Mouse (Mus musculus) heart, adult 2 months (tissue): Measurements from ENCODE around the gene Peli1.

Experiments
- CTCF ChIP-seq: fragments of 200-600 bp; IDR thresholded peaks from 2 replicates; pipeline ENCODE4 v1.8.1; 2022; ENCODE audit warnings: antibody characterized with exemption, mild to moderate bottlenecking, moderate library complexity
- POLR2A ChIP-seq: fragments of 200-500 bp; IDR thresholded peaks from 2 replicates; pipeline ENCODE4 v1.6.1; 2011; ENCODE audit warnings: mild to moderate bottlenecking, low read depth, low read length, control low read depth; ENCODE audit not compliant: insufficient read depth

DNA sequence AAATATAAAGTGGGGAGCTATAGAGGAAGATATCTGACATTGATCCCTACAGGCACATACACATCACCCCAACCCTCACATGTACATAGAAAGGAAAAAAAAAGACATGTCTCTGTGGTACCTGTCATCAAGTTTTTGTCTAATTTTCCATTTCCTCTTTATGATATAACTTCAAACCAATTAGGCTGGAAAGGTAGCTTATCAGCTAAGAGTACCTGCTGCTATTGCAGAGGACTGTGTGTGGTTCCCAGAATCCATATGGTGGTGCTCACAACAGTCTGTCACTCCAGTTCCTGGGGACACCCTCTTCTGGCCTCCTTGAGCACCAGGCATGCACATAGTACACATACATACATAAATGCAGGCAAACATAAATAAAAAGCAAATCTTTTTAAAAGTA is 24.7 kb downstream of the Peli1 start:
- no peak for TF ChIP-seq CTCF
- no peak for TF ChIP-seq POLR2A
